14 mouse cellular contexts compared by ENCODE assay signal in the genomic region with DNA sequence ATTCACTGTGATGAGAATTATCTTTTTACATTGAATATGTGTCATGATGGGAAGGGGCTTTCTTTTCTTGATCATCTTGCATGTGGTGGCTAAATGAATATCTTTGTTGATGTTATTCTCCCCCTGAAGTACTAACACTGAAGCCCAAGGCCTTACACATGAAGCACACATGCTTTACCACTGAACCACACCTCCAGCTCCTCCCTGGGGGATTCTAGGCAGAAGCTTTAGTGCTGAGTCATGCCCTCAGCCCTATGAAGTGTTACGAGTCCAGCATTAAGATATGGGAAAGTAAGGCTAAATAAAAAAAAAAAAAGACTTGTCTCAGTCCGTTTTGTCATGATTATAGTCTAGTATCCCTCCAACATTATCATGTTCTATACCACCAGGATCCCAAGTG.
"Had no signal": no experiment of that assay in that cellular context is flagged by ENCODE, and none has a peak within 500 bp of the region (broad histone marks: within the 10 kb centered on the region; RNA-seq: fewer than 3 reads in every experiment).

No protein-coding gene starts in this region.

- DNase-seq: kidney, adult 18-20 months; kidney, postnatal 14 days; lung, adult 2 months; lung, postnatal 10 days; lung, postnatal 4 days; right cerebral cortex, postnatal 14 days; thymus, adult 2 months; thymus, postnatal 25 days had no signal

- H3K4me1 ChIP-seq: intestine, embryonic 15.5 days; kidney, embryonic 15.5 days; limb, embryonic 10.5 days; midbrain, embryonic 12.5 days; neural tube, embryonic 12.5 days; stomach, embryonic 15.5 days had no signal

- H3K9ac ChIP-seq: intestine, embryonic 15.5 days; kidney, embryonic 15.5 days; midbrain, embryonic 12.5 days; neural tube, embryonic 12.5 days; stomach, embryonic 15.5 days had no signal

- H3K27me3 ChIP-seq: intestine, embryonic 15.5 days; kidney, embryonic 15.5 days; midbrain, embryonic 12.5 days; neural tube, embryonic 12.5 days; stomach, embryonic 15.5 days had no signal

- H3K9me3 ChIP-seq: intestine, embryonic 15.5 days; kidney, embryonic 15.5 days; limb, embryonic 10.5 days; midbrain, embryonic 12.5 days; neural tube, embryonic 12.5 days; stomach, embryonic 15.5 days had no signal

- H3K4me2 ChIP-seq: intestine, embryonic 15.5 days; kidney, embryonic 15.5 days; midbrain, embryonic 12.5 days; neural tube, embryonic 12.5 days; stomach, embryonic 15.5 days had no signal

- ATAC-seq: intestine, embryonic 15.5 days had no signal

- H3K27ac ChIP-seq: intestine, embryonic 15.5 days; kidney, embryonic 15.5 days; limb, embryonic 10.5 days; midbrain, embryonic 12.5 days; neural tube, embryonic 12.5 days; stomach, embryonic 15.5 days had no signal

- H3K36me3 ChIP-seq: intestine, embryonic 15.5 days; kidney, embryonic 15.5 days; limb, embryonic 10.5 days; midbrain, embryonic 12.5 days; neural tube, embryonic 12.5 days; stomach, embryonic 15.5 days had no signal

- H3K4me3 ChIP-seq: intestine, embryonic 15.5 days; kidney, embryonic 15.5 days; limb, embryonic 10.5 days; midbrain, embryonic 12.5 days; neural tube, embryonic 12.5 days; stomach, embryonic 15.5 days had no signal
